Mouse (Mus musculus) MEL (cell line): Measurements from ENCODE around the gene Samm50. TPM values are rescaled to one million over a fixed set of nuclear protein-coding genes. Genes with fewer than 3 reads are reported as not detected.

Experiments
- DNase-seq: peaks from one replicate; pipeline ENCODE4 v3.0.0; 2011; ENCODE audit warnings: low read depth, low spot score
- H3K27ac ChIP-seq: 2 replicates; pipeline ENCODE4 v1.5.1; 2012; ENCODE audit warnings: low read depth, mild to moderate bottlenecking, control low read depth, low read length, moderate library complexity; ENCODE audit not compliant: control insufficient read depth
- H3K27me3 ChIP-seq, 2 experiments: fragments of 150-350 bp in 1 of 2; sonication (generic) in 1 of 2; 2 replicates each; pipeline ENCODE4 v1.6.1; 2012; ENCODE audit warnings: low read length in 2 of 2, mild to moderate bottlenecking in 2 of 2, improper control_type of control experiment in 1 of 2, moderate library complexity in 1 of 2; ENCODE audit not compliant: insufficient read depth in 2 of 2, control insufficient read depth in 1 of 2
- H3K36me3 ChIP-seq, 2 experiments: 2 replicates each; pipeline ENCODE4 v1.6.1; 2012 to 2014; ENCODE audit warnings: low read length in 2 of 2, improper control_type of control experiment in 1 of 2, inconsistent platforms in 1 of 2, mild to moderate bottlenecking in 1 of 2; ENCODE audit not compliant: insufficient read depth in 2 of 2, control insufficient read depth in 1 of 2
- H3K4me1 ChIP-seq, 2 experiments: fragments of 150-350 bp in 1 of 2; sonication (generic) in 1 of 2; 2 replicates each; pipeline ENCODE4 v1.6.1; 2012; ENCODE audit warnings: low read length in 2 of 2, improper control_type of control experiment in 1 of 2, mild to moderate bottlenecking in 1 of 2; ENCODE audit not compliant: insufficient read depth in 2 of 2, control insufficient read depth in 1 of 2
- H3K4me3 ChIP-seq, 2 experiments: fragments of 150-350 bp in 1 of 2; sonication (generic) in 1 of 2; 2 replicates each; pipeline ENCODE4 v1.5.1; 2012; ENCODE audit warnings: low read depth in 2 of 2, low read length in 2 of 2, mild to moderate bottlenecking in 2 of 2, moderate library complexity in 2 of 2, control low read depth in 1 of 2, improper control_type of control experiment in 1 of 2; ENCODE audit not compliant: control insufficient read depth in 1 of 2, insufficient read depth in 1 of 2
- H3K79me2 ChIP-seq: 2 replicates; pipeline ENCODE4 v1.6.1; 2012; ENCODE audit warnings: mild to moderate bottlenecking, low read length, moderate library complexity; ENCODE audit not compliant: control insufficient read depth, poor library complexity, insufficient read depth
- H3K9ac ChIP-seq: 2 replicates; pipeline ENCODE4 v1.6.1; 2012; ENCODE audit warnings: low read depth, mild to moderate bottlenecking, control low read depth, low read length, moderate library complexity; ENCODE audit not compliant: control insufficient read depth, poor library complexity, severe bottlenecking
- H3K9me3 ChIP-seq: fragments of 150-350 bp; sonication (generic); replicated peaks from 2 replicates; pipeline ENCODE4 v1.6.1; 2012; ENCODE audit warnings: mild to moderate bottlenecking, low read length, improper control_type of control experiment, moderate library complexity; ENCODE audit not compliant: insufficient read depth
- CHD1 ChIP-seq: IDR thresholded peaks from 2 replicates; pipeline ENCODE4 v1.6.1; 2012; ENCODE audit warnings: low read depth, mild to moderate bottlenecking, inconsistent platforms, low read length, improper control_type of control experiment
- CHD2 ChIP-seq: IDR thresholded peaks from 2 replicates; pipeline ENCODE4 v1.6.1; 2011; ENCODE audit warnings: low read length, improper control_type of control experiment
- E2F4 ChIP-seq: IDR thresholded peaks from 2 replicates; pipeline ENCODE4 v1.6.1; 2011; ENCODE audit warnings: low read depth, low read length, improper control_type of control experiment, borderline replicate concordance
- EP300 ChIP-seq, 2 experiments: IDR thresholded peaks; 2 replicates each; pipeline ENCODE4 v1.6.1; 2011; ENCODE audit warnings: improper control_type of control experiment in 2 of 2, low read length in 2 of 2, low read depth in 1 of 2, mild to moderate bottlenecking in 1 of 2
- GABPA ChIP-seq: IDR thresholded peaks from 2 replicates; pipeline ENCODE4 v1.6.1; 2012; ENCODE audit warnings: low read depth, mild to moderate bottlenecking, inconsistent platforms, low read length, improper control_type of control experiment, moderate library complexity
- GATA1 ChIP-seq: IDR thresholded peaks from 2 replicates; pipeline ENCODE4 v1.6.1; 2011; ENCODE audit warnings: low read depth, low read length, improper control_type of control experiment
- HCFC1 ChIP-seq: IDR thresholded peaks from 2 replicates; pipeline ENCODE4 v1.6.1; 2012; ENCODE audit warnings: low read depth, mild to moderate bottlenecking, inconsistent platforms, low read length, improper control_type of control experiment, moderate library complexity
- MAFK ChIP-seq: IDR thresholded peaks from 2 replicates; pipeline ENCODE4 v1.6.1; 2011; ENCODE audit warnings: low read depth, mild to moderate bottlenecking, low read length, improper control_type of control experiment, borderline replicate concordance
- MEF2A ChIP-seq: IDR thresholded peaks from 2 replicates; pipeline ENCODE4 v1.6.1; 2014; ENCODE audit warnings: low read depth, mild to moderate bottlenecking, inconsistent platforms, low read length, improper control_type of control experiment; ENCODE audit not compliant: poor library complexity, insufficient replicate concordance, severe bottlenecking; ENCODE audit errors: extremely low read depth
- MXI1 ChIP-seq: IDR thresholded peaks from 2 replicates; pipeline ENCODE4 v1.6.1; 2011; ENCODE audit warnings: mild to moderate bottlenecking, low read depth, low read length, improper control_type of control experiment
- MYB ChIP-seq: IDR thresholded peaks from 2 replicates; pipeline ENCODE4 v1.6.1; 2011; ENCODE audit warnings: mild to moderate bottlenecking, low read depth, low read length, improper control_type of control experiment
- POLR2A ChIP-seq, 2 experiments: IDR thresholded peaks; 2 replicates each; pipeline ENCODE4 v1.6.1; 2011 to 2012; ENCODE audit warnings: low read length in 2 of 2, mild to moderate bottlenecking in 2 of 2, control low read depth in 1 of 2, improper control_type of control experiment in 1 of 2, low read depth in 1 of 2, moderate library complexity in 1 of 2; ENCODE audit not compliant: control insufficient read depth in 1 of 2, insufficient read depth in 1 of 2, poor library complexity in 1 of 2
- POLR2AphosphoS2 ChIP-seq: IDR thresholded peaks from 2 replicates; pipeline ENCODE4 v1.6.1; 2011; ENCODE audit warnings: low read length, improper control_type of control experiment
- TAL1 ChIP-seq: IDR thresholded peaks from 2 replicates; pipeline ENCODE4 v1.6.1; 2012; ENCODE audit warnings: mild to moderate bottlenecking, inconsistent platforms, low read length, moderate library complexity, mixed read lengths
- TBP ChIP-seq: IDR thresholded peaks from 2 replicates; pipeline ENCODE4 v1.8.0; 2011; ENCODE audit warnings: low read depth, low read length, improper control_type of control experiment
- ZKSCAN1 ChIP-seq: IDR thresholded peaks from 2 replicates; pipeline ENCODE4 v1.6.1; 2012; ENCODE audit warnings: low read depth, mild to moderate bottlenecking, inconsistent platforms, low read length, improper control_type of control experiment, moderate library complexity
- polyA plus RNA-seq, 2 experiments: library from polyadenylated mRNA; stranded (reverse) in 1 of 2; unstranded in 1 of 2; fragments of >175 nt in 1 of 2; fragments of >200 nt in 1 of 2; gene quantifications; 2 replicates each; pipeline versions ENCODE4 v1.2.1 to v1.2.4; 2012; ENCODE audit warnings: low replicate concordance in 2 of 2, low read depth in 1 of 2; ENCODE audit not compliant: insufficient read length in 2 of 2, insufficient read depth in 1 of 2, missing spikeins in 1 of 2
- total RNA-seq: library from RNA; depleted of rRNA; stranded (reverse); fragments of 300-350 nt; gene quantifications from 2 replicates; pipeline ENCODE4 v1.2.3, GENCODE M21; 2012

Gene Samm50
- total and polyA plus RNA-seq, 3 experiments: 62.4 to 190 TPM; not detected in 1

GRCm38 (mm10) chr15:84209517-84210412 is 17.7 kb downstream of the Samm50 start (continued):
- TF ChIP-seq GATA1 (peak; percentile 94), MXI1 (no peak; the same call in 1 of the 2 replicates), EP300 (IDR thresholded peaks at IDR 0.05; ENCODE audit: low read depth in 1 of 2, low read length in 2 of 2) (peak; percentile 91), HCFC1 (no peak), CHD2 (no peak)

DNA sequence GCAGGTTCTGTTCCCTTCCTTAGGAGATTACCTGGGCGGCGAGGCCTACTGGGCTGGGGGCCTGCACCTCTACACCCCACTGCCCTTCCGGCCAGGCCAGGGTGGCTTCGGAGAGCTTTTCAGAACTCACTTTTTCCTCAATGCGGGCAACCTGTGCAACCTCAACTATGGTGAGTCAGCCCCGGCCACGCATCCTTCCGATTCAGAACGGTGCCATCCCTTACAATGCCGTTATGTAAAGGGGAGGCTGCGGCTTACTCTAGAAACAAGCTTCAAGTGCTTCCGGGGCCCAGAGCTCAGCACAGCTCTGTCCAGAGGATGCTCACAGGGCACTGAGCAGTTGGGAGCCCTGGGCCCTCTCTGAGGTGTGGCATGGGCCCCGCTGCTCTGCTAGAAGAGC is 18.4 kb downstream of the Samm50 start:
- Histone ChIP-seq H3K4me3 (no peak overlapping the region), H3K36me3 (peaks cover 2 to 32% of the 10 kb centered on the region in 2 experiments; a peak in 3 of 4 replicates), H3K9ac (no peak overlapping the region; the same call in 1 of the 2 replicates), H3K27me3 (no peaks in the 10 kb centered on the region), H3K27ac (peak overlapping the region; percentile 74; the same call in 1 of the 2 replicates), H3K4me1 (peaks cover 10 to 36% of the 10 kb centered on the region in 2 experiments), H3K79me2 (no peaks in the 10 kb centered on the region), H3K9me3 (no peaks in the 10 kb centered on the region)
- TF ChIP-seq MYB (no peak), MAFK (no peak), CHD1 (no peak), TAL1 (no peak), POLR2A (IDR thresholded peaks at IDR 0.05; ENCODE audit: control insufficient read depth in 1 of 2, insufficient read depth in 1 of 2, low read depth in 1 of 2, low read length in 2 of 2, poor library complexity in 1 of 2) (no peak), E2F4 (no peak), MEF2A (no peak), EP300 (IDR thresholded peaks at IDR 0.05; ENCODE audit: low read depth in 1 of 2, low read length in 2 of 2) (no peak), TBP (no peak)
- DNase-seq: no peak

GRCm38 (mm10) chr15:84210941-84211340 is 18.9 kb downstream of the Samm50 start:
- no peak for TF ChIP-seq CHD2
- TF ChIP-seq GABPA: no peak
- no peak for TF ChIP-seq POLR2AphosphoS2
- TF ChIP-seq ZKSCAN1: no peak
- TF ChIP-seq, all 39 proteins: peak for 0
- Histone ChIP-seq H3K9me3 (no peaks in the 10 kb centered on the region), H3K27me3 (no peaks in the 10 kb centered on the region), H3K9ac (no peak overlapping the region), H3K79me2 (no peaks in the 10 kb centered on the region), H3K27ac (no peak overlapping the region), H3K4me3 (no peak overlapping the region), H3K4me1 (peaks cover 10 to 36% of the 10 kb centered on the region in 2 experiments), H3K36me3 (peaks cover 2 to 32% of the 10 kb centered on the region in 2 experiments; a peak in 3 of 4 replicates)
- DNase-seq: no peak
